Mouse (Mus musculus) left cerebral cortex, postnatal 36 days (tissue): ENCODE results near the gene Csf2rb. TPM values are rescaled to one million over a fixed set of nuclear protein-coding genes. Genes with fewer than 3 reads are reported as not detected.
A peak's percentile ranks its signal among the peaks of the same experiment; 100 is the strongest.

ENCODE experiments used
- DNase-seq, 2 experiments: peaks; one replicate each; pipeline ENCODE4 v3.0.0; 2021 to 2022; ENCODE audit warnings: low spot score in 2 of 2, mixed read lengths in 1 of 2
- intact Hi-C: fragments of 180-260 bp; cut with DNase I; formaldehyde crosslinking; loops from one replicate; pipeline ENCODE4 v1.15.1; 2025
- total RNA-seq, 2 experiments: library from RNA; stranded (reverse); gene quantifications; 2 replicates each; pipeline ENCODE4 v1.2.3; 2021

The Csf2rb gene
- total RNA-seq, 2 experiments from 2014 or later: 1.2 TPM

- peak in 1 of 2 experiments; percentile 32 for DNase-seq
- intact Hi-C loops: no loop called here
Observed at GRCm38 (mm10) chr15:78368926-78369346, 43.4 kb downstream of the Csf2rb start.

GRCm38 (mm10) chr15:78369641-78370040 is 44.1 kb downstream of the Csf2rb start:
- intact Hi-C loops: no loop called here
- no peak for DNase-seq

DNA sequence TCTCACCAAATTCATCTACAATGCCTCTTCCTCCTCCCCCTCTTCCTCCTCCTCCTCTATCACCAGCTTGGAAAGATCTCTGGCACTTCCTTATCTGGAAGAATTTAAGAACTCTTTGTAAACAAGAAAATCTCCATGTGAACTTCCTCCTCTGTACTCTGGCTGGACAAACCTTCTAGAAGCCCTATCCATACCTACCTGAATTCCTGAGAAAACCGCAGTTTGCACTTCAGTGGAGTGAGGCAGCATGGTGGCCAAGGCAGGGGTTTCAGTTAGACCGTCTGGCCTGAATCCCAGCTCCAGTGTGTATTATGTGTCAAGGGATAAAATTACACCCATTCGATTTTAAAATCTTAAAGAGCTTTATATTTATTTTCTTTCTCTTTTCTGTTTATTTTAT is 47.2 kb downstream of the Csf2rb start:
- intact Hi-C loops: no loop called here
- DNase-seq: no peak

- DNase-seq: peak in 1 of 2 experiments; percentile 29
- intact Hi-C loops: no loop called here
Observed at GRCm38 (mm10) chr15:78374204-78374603, 48.7 kb downstream of the Csf2rb start.

DNA sequence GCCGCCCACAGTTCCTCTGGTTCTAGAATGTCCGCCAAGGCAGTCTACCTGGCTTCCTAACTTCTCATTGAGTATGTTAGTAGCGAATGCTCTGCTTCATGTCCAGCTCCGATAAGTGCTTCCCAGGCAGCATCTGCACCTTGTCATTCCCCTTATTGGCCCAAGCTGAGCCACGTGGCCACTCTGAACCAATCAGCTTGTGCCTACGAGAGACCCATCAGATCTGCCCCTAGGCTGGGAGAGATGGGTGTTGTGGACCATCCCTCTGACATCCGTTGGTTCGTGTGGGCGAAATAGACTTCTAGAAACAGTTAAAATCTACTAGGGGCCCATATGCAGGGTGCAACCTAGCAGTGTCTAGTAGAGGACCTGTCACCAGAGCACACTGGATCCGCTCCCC is 52.3 kb downstream of the Csf2rb start:
- intact Hi-C loops: no loop called here
- DNase-seq: no peak

DNA sequence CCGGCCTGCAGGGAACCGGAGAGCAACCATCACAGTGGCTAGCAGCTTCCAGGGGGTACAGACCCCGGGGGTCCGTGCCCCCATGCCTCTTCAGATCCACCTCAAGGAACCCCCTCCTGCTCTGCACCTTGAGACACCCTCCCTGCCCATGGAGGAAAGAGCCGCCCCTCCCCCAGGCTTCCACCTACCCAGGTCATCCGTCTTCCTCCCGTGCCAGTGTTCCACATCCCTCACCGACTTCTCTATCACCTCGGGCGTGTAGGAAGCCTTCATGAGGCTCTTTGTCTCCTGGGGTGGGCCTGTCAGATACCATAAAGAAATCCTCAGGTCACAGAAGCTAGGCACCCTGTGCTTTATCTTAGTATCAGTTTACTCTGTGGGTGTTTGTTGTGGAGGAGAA is 53.0 kb downstream of the Csf2rb start:
- no peak for DNase-seq
- intact Hi-C loops: no loop called here

- no peak for DNase-seq
- intact Hi-C loops: no loop called here
Observed at GRCm38 (mm10) chr15:78380208-78380607, 54.7 kb downstream of the Csf2rb start.

DNA sequence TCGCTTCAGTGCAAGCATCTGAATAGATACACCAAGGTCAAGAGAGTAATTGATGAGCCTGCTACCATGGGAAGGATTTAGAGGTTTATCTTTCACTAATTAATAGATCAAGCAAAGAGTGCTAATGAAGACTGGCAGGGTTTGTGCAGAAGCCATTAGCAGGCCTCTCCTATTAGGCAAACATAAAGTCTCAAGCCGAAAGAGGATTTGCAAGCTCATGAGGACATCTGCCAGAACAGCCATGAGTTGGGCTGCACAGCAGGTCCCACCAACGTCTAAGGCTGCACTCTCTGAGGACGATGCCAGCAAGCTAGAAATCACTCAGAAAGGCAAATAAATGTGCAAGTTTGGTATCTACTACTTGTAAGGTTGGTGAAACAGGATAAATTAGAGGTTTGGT is 55.2 kb downstream of the Csf2rb start:
- DNase-seq: no peak
- intact Hi-C loops: no loop called here

DNA sequence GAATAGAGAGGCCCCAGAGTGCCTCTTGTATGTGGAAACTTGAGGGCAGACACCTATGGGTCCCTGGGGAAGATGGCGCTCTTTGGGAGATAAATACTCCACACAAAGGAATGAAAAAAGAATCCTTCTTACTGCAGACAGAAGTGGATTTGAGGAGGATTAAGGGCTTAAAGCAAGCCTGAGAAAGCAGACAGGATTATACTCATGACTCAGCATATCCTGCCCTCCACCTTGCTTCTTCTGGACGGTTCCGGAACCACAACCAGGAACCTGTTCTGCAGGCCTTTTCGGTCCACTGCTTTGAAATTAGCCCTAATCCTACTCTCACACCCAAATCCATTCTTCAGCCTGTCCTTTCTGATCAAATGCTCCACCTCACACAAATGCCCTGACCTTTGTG is 56.6 kb downstream of the Csf2rb start:
- no peak for DNase-seq
- intact Hi-C loops: no loop called here

DNA sequence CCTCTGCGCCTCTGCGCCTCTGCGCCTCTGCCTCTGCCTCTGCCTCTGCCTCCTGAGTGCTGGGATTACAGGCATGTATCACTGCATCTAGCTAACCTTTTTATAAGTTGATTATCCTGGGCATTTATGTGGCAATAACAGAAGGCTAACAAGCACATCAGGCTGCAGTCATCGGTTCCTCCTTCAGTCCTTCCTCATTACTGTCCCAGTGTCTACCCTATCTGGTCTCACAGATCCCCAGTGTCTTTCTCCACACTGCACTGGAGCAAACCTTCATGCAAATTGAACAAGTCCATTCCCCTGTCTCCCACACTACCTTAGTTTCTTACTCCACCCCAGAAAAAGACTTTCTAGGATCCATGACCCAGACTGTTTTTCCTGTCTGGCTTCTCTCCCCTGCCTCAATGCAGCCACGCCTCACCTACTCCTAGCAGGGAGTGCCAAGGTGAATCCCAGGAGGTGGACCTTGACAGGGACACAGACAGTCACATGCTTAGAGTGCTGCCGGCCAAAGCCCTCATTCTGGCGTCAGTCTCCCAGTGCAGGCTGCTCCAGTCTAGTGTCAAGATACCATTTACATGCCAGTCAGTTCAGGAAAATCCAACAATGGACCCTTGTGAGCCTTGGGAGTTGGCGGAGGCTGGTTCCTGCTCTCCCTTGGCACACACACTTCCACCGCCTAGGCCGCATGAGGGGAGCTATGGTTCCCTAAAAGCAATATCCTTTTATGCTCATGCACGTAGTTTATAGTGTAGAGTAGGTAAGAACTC is 58.1 kb downstream of the Csf2rb start:
- no peak for DNase-seq
- intact Hi-C loops: no loop called here

GRCm38 (mm10) chr15:78384220-78385116 is 58.9 kb downstream of the Csf2rb start:
- DNase-seq: no peak
- intact Hi-C loops: no loop called here

- no peak for DNase-seq
- intact Hi-C loops: no loop called here
Observed at GRCm38 (mm10) chr15:78385564-78385963, 60.0 kb downstream of the Csf2rb start.

GRCm38 (mm10) chr15:78390855-78391254 is 65.3 kb downstream of the Csf2rb start:
- no peak for DNase-seq
- intact Hi-C loops: no loop called here

DNA sequence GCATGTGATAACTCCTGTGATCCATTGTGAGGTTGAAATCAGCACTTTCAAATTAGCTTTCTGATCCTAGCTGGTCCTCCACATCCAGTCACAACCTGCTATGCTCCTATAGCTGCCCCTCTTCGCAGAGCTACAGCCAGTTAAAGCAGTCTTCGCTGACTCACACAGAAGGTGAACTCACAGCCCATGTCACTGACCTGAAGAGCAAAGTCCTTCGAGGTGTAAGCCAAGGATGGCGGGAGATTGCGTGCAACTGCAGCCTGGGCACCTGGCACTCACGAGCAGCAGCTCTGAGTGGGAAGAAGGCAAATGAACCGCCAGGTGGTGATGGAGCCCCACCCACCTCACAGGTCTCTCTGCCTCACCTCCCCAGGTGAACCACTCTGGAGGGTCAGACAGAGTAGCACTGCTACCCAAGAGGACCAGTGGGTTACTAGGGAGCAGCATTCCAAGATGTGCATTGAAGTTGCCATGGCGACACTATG is 70.0 kb downstream of the Csf2rb start, which contains the start of gene Tex33:
Tex33 (minus strand) TSS at position 435 of the 485 bp plus-strand sequence.
- intact Hi-C loops: no loop called here
- no peak for DNase-seq

DNA sequence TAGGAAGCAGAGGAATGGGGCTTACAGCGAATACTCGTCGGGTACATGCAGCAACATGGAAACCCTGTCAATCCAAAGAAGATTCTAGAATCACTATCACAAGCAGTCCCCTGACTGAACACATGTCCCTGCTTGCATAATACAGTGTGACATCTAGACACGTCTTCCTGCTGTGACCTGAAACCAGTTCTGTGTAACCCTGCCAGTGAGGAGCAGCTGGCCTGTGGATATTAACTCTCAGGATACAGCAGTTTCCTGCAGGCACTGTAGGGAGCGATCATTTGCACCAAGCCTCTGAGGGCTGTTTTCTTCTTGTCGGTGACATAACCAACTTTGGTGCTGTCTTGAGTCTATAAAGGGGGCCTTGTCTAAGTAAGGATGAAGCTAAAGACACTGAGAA is 75.8 kb downstream of the Csf2rb start:
- DNase-seq: no peak

GRCm38 (mm10) chr15:78401921-78402320 is 76.4 kb downstream of the Csf2rb start:
- intact Hi-C loops: no loop called here
- peak in 1 of 2 experiments; percentile 44 for DNase-seq

More for the DNA sequence above, 75.8 kb downstream of the Csf2rb start:
- intact Hi-C loops: no loop called here

GRCm38 (mm10) chr15:78402423-78402822 is 76.9 kb downstream of the Csf2rb start:
- no peak for DNase-seq
- intact Hi-C loops: no loop called here

DNA sequence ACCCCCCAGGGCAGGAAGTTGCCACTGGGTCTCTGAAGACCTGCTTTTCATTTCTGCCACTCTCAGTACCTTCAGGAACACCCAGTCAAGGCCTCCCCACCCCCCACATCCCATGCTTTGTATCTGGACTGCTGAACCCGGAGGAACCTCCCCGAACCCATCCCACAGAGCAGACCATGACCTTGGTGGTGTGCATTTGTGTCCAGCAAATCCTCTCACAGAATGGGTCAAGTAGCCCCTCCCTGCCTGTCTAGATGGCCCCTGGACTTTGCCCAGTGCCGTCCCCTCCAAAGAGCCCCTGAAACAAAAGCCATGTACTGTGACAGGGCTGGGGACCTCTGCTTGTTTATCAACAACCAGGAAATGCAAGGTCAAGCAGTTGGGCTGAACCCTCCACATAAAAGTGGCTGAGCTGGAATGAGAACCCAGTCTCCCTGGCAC is 77.8 kb downstream of the Csf2rb start:
- intact Hi-C loops: no loop called here
- no peak for DNase-seq
